Mouse (Mus musculus): ENCODE data around the gene Pltp. TPM values are rescaled to one million over a fixed set of nuclear protein-coding genes. Genes with fewer than 3 reads are reported as not detected.
"Not testable (repeated sequence)": the region's sequence is repeated elsewhere in the genome, so short reads cannot be mapped to it uniquely, and the experiment has no call there.

Pltp gene
- total and polyA plus RNA-seq, 3 experiments: 5.2 to 17.1 TPM; not detected in 1

GRCm38 (mm10) chr2:164855572-164855971 lies 1.9 kb downstream of the Pltp start:
- H3K9me3 ChIP-seq (replicated peaks; ENCODE audit: insufficient read depth, low read length); H3K4me3 ChIP-seq (ENCODE audit: control insufficient read depth in 1 of 2, insufficient read depth in 1 of 2, low read depth in 2 of 2, low read length in 2 of 2); H3K27me3 ChIP-seq (ENCODE audit: control insufficient read depth in 1 of 2, insufficient read depth in 2 of 2, low read length in 2 of 2); H3K36me3 ChIP-seq (ENCODE audit: control insufficient read depth in 1 of 2, insufficient read depth in 2 of 2, low read length in 2 of 2); H3K9ac ChIP-seq (ENCODE audit: control insufficient read depth, low read depth, low read length, poor library complexity, severe bottlenecking); H3K79me2 ChIP-seq (ENCODE audit: control insufficient read depth, insufficient read depth, low read length, poor library complexity); H3K27ac ChIP-seq (ENCODE audit: control insufficient read depth, low read depth, low read length); DNase-seq (ENCODE audit: low read depth, low spot score): not testable (repeated sequence)
- TF ChIP-seq TBP (IDR thresholded peaks at IDR 0.05; ENCODE audit: low read depth, low read length): peak; percentile 61; the same call in 1 of the 2 replicates
- peaks cover 5 to 16% of the 10 kb centered on the region in 2 experiments for H3K4me1 ChIP-seq (ENCODE audit: control insufficient read depth in 1 of 2, insufficient read depth in 2 of 2, low read length in 2 of 2)

- TF ChIP-seq TAL1 (IDR thresholded peaks at IDR 0.05; ENCODE audit: low read length): no peak
- no peak for TF ChIP-seq TCF12 (IDR thresholded peaks at IDR 0.05; ENCODE audit: low read depth, low read length)
- TF ChIP-seq SMC3 (IDR thresholded peaks at IDR 0.05; ENCODE audit: low read depth, low read length): no peak
- no peak for TF ChIP-seq MAX (IDR thresholded peaks at IDR 0.05; ENCODE audit: low read length)
- no peak for TF ChIP-seq MXI1 (IDR thresholded peaks at IDR 0.05; ENCODE audit: low read depth, low read length)
- TF ChIP-seq POLR2AphosphoS5 (IDR thresholded peaks at IDR 0.05; ENCODE audit: borderline replicate concordance, low read depth, low read length): no peak
- TF ChIP-seq POLR2A (IDR thresholded peaks at IDR 0.05; ENCODE audit: control insufficient read depth in 1 of 2, insufficient read depth in 1 of 2, low read depth in 1 of 2, low read length in 2 of 2, poor library complexity in 1 of 2): no peak
- no peak for TF ChIP-seq RAD21 (IDR thresholded peaks at IDR 0.05; ENCODE audit: low read depth, low read length)
- TF ChIP-seq JUND (IDR thresholded peaks at IDR 0.05; ENCODE audit: low read depth, low read length): no peak
- TF ChIP-seq GABPA (IDR thresholded peaks at IDR 0.05; ENCODE audit: low read depth, low read length): no peak
- TF ChIP-seq ZKSCAN1 (IDR thresholded peaks at IDR 0.05; ENCODE audit: low read depth, low read length): no peak
- TF ChIP-seq SIN3A (IDR thresholded peaks at IDR 0.05; ENCODE audit: low read length): no peak
- no peak for TF ChIP-seq ZMIZ1 (IDR thresholded peaks at IDR 0.05; ENCODE audit: low read depth, low read length)
- TF ChIP-seq MAZ (IDR thresholded peaks at IDR 0.05; ENCODE audit: low read depth, low read length): no peak
- no peak overlapping the region for H3K4me3 ChIP-seq (ENCODE audit: control insufficient read depth in 1 of 2, insufficient read depth in 1 of 2, low read depth in 2 of 2, low read length in 2 of 2)
- DNase-seq (ENCODE audit: low read depth, low spot score): no peak
- no peaks in the 10 kb centered on the region for H3K27me3 ChIP-seq (ENCODE audit: control insufficient read depth in 1 of 2, insufficient read depth in 2 of 2, low read length in 2 of 2)
- no peaks in the 10 kb centered on the region for H3K4me1 ChIP-seq (ENCODE audit: control insufficient read depth in 1 of 2, insufficient read depth in 2 of 2, low read length in 2 of 2)
- H3K9me3 ChIP-seq (replicated peaks; ENCODE audit: insufficient read depth, low read length): no peaks in the 10 kb centered on the region
- H3K36me3 ChIP-seq (ENCODE audit: control insufficient read depth in 1 of 2, insufficient read depth in 2 of 2, low read length in 2 of 2): no peaks in the 10 kb centered on the region
- no peaks in the 10 kb centered on the region for H3K79me2 ChIP-seq (ENCODE audit: control insufficient read depth, insufficient read depth, low read length, poor library complexity)
- H3K9ac ChIP-seq (ENCODE audit: control insufficient read depth, low read depth, low read length, poor library complexity, severe bottlenecking): no peak overlapping the region
- H3K27ac ChIP-seq (ENCODE audit: control insufficient read depth, low read depth, low read length): no peak overlapping the region
Measured at GRCm38 (mm10) chr2:164850061-164850460, 7.5 kb downstream of the Pltp start.

GRCm38 (mm10) chr2:164845782-164846181 lies 11.7 kb downstream of the Pltp start:
- no peaks in the 10 kb centered on the region for H3K79me2 ChIP-seq (ENCODE audit: control insufficient read depth, insufficient read depth, low read length, poor library complexity)
- no peaks in the 10 kb centered on the region for H3K36me3 ChIP-seq (ENCODE audit: control insufficient read depth in 1 of 2, insufficient read depth in 2 of 2, low read length in 2 of 2)
- no peak overlapping the region for H3K9ac ChIP-seq (ENCODE audit: control insufficient read depth, low read depth, low read length, poor library complexity, severe bottlenecking)
- DNase-seq (ENCODE audit: low read depth, low spot score): peak; percentile 69
- no peaks in the 10 kb centered on the region for H3K4me1 ChIP-seq (ENCODE audit: control insufficient read depth in 1 of 2, insufficient read depth in 2 of 2, low read length in 2 of 2)
- no peak overlapping the region for H3K27ac ChIP-seq (ENCODE audit: control insufficient read depth, low read depth, low read length)
- TF ChIP-seq CTCF (IDR thresholded peaks at IDR 0.05 in 2 of 3, conservative IDR thresholded peaks at IDR 0.05 in 1 of 3; ENCODE audit: control insufficient read depth in 1 of 3, insufficient read depth in 1 of 3, low read depth in 2 of 3, low read length in 3 of 3, poor library complexity in 1 of 3, severe bottlenecking in 1 of 3): peak; percentile 69 to 76 (median 73)
- no peak for TF ChIP-seq HCFC1 (IDR thresholded peaks at IDR 0.05; ENCODE audit: low read depth, low read length)
- no peak for TF ChIP-seq E2F4 (IDR thresholded peaks at IDR 0.05; ENCODE audit: borderline replicate concordance, low read depth, low read length)
- peak; percentile 77 for TF ChIP-seq RAD21 (IDR thresholded peaks at IDR 0.05; ENCODE audit: low read depth, low read length)
- no peak for TF ChIP-seq UBTF (IDR thresholded peaks at IDR 0.05; ENCODE audit: borderline replicate concordance, insufficient read depth, low read depth, low read length)
- peak; percentile 59 for TF ChIP-seq ZC3H11A (IDR thresholded peaks at IDR 0.05; ENCODE audit: low read depth, low read length)
- TF ChIP-seq SIN3A (IDR thresholded peaks at IDR 0.05; ENCODE audit: low read length): no peak
- TF ChIP-seq ZNF384 (IDR thresholded peaks at IDR 0.05; ENCODE audit: low read depth, low read length): no peak
- TF ChIP-seq ETS1 (IDR thresholded peaks at IDR 0.05; ENCODE audit: low read depth, low read length): no peak
- no peak for TF ChIP-seq TAL1 (IDR thresholded peaks at IDR 0.05; ENCODE audit: low read length)
- peak; percentile 60 for TF ChIP-seq SMC3 (IDR thresholded peaks at IDR 0.05; ENCODE audit: low read depth, low read length)
- H3K27me3 ChIP-seq (ENCODE audit: control insufficient read depth in 1 of 2, insufficient read depth in 2 of 2, low read length in 2 of 2): no peaks in the 10 kb centered on the region
- no peak overlapping the region for H3K4me3 ChIP-seq (ENCODE audit: control insufficient read depth in 1 of 2, insufficient read depth in 1 of 2, low read depth in 2 of 2, low read length in 2 of 2)
- no peaks in the 10 kb centered on the region for H3K9me3 ChIP-seq (replicated peaks; ENCODE audit: insufficient read depth, low read length)
